Mouse (Mus musculus) kidney, adult 9 months (tissue): Measurements from ENCODE around the gene Skiv2l.

Experiments used
- DNase-seq: peaks from one replicate; pipeline ENCODE4 v3.0.0; 2022

Skiv2l gene

GRCm38 (mm10) chr17:34849722-34850516 is at the start of gene Skiv2l, which contains the start of gene Nelfe:
Skiv2l (minus strand) TSS chr17:34850210.
Nelfe (plus strand) TSS chr17:34850391.
- peak; percentile 98 for DNase-seq

GRCm38 (mm10) chr17:34899053-34899889 is 49.3 kb upstream of the Skiv2l start:
- DNase-seq: peak; percentile 64

DNA sequence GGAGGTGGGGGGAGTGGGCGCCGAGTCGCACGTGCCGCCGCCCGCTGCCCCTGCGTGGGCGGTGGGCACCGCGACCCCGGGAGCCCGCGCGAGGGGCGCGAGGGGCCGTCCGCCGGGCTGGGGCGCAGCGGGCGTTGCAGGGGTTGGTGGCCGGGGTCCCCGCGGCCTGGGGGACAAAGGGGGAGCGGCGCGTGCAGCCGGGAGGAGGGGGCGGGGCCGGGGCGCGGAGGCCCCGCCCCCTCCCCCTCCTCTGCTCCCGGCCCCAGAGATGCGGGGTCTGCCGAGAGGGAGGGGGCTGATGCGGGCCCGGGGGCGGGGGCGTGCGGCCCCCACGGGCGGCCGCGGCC is 48.7 kb upstream of the Skiv2l start:
- DNase-seq: no peak

GRCm38 (mm10) chr17:34898160-34898586 is 48.2 kb upstream of the Skiv2l start, which contains the start of the genes C2 and Ehmt2:
C2 (minus strand) TSS chr17:34898265.
Ehmt2 (plus strand) TSS chr17:34898469.
- peak; percentile 80 for DNase-seq

DNA sequence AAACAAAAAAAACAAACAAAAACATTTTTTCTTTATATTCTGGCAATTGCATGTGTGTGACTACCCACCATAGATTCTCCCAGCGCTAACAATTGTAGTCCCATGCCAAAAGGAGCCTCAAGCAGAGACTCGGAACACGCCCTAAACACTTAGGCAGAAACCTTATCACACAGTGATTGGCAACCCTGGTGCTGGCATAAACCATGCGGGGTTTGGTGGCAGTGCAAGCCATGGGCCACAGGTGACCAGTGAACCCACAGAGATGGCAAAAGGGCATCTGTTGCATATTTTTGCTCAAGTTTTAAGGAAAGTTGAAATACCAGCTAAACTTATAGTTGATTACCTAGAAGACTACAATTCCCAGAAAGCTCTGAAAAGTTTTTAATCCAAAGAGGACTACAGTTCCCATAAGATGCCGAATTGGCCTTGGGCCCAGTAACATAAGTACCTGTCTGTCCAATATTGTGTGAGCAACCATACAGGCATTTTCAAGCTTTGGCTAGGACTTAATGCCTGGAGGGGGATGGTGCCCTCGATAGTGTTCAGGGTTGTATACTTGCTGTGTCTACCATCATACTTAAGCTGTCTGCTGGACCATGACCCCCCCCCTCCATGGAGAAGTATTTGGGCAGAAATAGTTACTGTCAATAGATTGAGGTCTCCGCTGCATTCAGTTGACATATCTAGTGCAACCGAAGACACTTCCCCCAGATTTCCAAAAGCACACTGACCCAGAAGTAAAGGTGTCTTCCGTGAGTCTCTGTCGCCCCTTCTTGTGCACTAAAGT is 47.6 kb upstream of the Skiv2l start:
- DNase-seq: peak; percentile 59

- DNase-seq: peak; percentile 28
These were observed 46.4 kb upstream of the Skiv2l start for GRCm38 (mm10) chr17:34896366-34896765.

DNA sequence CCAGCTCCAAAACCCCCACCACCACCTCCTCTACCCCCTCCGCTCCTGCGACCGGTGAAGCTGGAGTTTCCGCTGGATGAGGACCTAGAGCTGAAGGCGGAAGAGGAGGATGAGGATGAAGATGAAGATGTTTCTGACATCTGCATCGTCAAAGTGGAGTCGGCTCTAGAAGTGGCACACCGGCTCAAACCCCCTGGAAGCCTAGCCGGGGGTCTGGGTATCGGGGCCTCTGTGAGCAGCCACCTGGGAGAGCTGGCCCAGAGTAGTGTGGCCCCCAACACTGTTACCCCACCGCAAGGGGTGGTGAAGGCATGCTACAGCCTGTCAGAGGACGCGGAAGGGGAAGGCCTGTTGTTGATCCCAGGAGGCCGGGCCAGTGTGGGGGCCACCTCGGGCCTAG is 45.7 kb upstream of the Skiv2l start:
- peak; percentile 26 for DNase-seq

- peak; percentile 54 for DNase-seq
These were observed 45.0 kb upstream of the Skiv2l start for GRCm38 (mm10) chr17:34894801-34895530.

DNA sequence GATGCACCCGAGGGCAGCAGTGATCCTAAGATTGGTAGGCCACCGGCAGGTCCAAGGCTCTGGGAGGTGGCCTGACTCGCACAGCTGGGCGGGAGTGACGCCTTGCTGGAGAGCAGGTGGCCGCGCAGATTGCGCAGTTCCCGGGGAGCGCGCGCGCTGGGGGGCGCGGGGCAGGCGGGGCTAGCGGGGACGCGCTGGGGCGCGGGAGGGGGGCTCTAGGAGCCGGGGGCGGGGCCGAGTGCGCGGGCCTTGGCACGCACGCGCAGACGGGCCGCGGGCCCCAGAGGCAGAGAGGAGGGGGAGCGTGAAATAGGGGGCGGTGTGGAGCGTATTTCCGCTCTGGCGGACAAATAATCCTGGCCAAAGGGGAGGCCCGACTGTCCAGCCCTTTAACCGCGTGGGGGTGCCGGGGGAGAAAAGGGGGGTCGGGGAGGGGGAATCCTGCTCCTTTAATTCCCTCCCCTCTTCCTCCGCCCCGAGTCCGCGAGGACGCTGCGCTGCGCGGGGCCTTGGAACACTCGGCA is 44.1 kb upstream of the Skiv2l start:
- peak; percentile 96 for DNase-seq

- no peak for DNase-seq
These were observed 43.2 kb upstream of the Skiv2l start for GRCm38 (mm10) chr17:34893072-34893824.

GRCm38 (mm10) chr17:34891377-34891776 is 41.4 kb upstream of the Skiv2l start:
- DNase-seq: no peak

GRCm38 (mm10) chr17:34890074-34890743 is 40.2 kb upstream of the Skiv2l start:
- DNase-seq: no peak

- DNase-seq: no peak
These were observed 37.9 kb upstream of the Skiv2l start for GRCm38 (mm10) chr17:34887942-34888341.

GRCm38 (mm10) chr17:34885615-34886014 is 35.6 kb upstream of the Skiv2l start:
- DNase-seq: no peak

GRCm38 (mm10) chr17:34884704-34885103 is 34.7 kb upstream of the Skiv2l start:
- DNase-seq: no peak

- no peak for DNase-seq
These were observed 33.3 kb upstream of the Skiv2l start for GRCm38 (mm10) chr17:34883332-34883731.

- peak; percentile 57 for DNase-seq
These were observed 31.8 kb upstream of the Skiv2l start, which contains the start of gene Gm20547 for GRCm38 (mm10) chr17:34881683-34882310. Gm20547 (minus strand) TSS chr17:34882042.

- no peak for DNase-seq
These were observed 31.2 kb upstream of the Skiv2l start for GRCm38 (mm10) chr17:34881166-34881565.

GRCm38 (mm10) chr17:34879336-34879879 is 29.4 kb upstream of the Skiv2l start, which contains the start of gene Zbtb12:
Zbtb12 (plus strand) TSS chr17:34879483.
- DNase-seq: no peak

GRCm38 (mm10) chr17:34874321-34874720 is 24.3 kb upstream of the Skiv2l start:
- no peak for DNase-seq
